Mouse (Mus musculus) testis, adult 2 months (tissue): ENCODE results near the gene Gcnt4.

Experiments used
- CTCF ChIP-seq: fragments of 200-500 bp; IDR thresholded peaks from 2 replicates; pipeline ENCODE4 v1.5.1; 2012; ENCODE audit warnings: low read depth, mild to moderate bottlenecking, inconsistent platforms, low read length, moderate library complexity; ENCODE audit not compliant: control insufficient read depth, insufficient read depth, insufficient replicate concordance
- POLR2A ChIP-seq: fragments of 200-500 bp; IDR thresholded peaks from 2 replicates; pipeline ENCODE4 v1.6.1; 2012; ENCODE audit warnings: low read depth, mild to moderate bottlenecking, inconsistent platforms, low read length, moderate library complexity; ENCODE audit not compliant: control insufficient read depth

GRCm38 (mm10) chr13:96997080-96997479 lies 72.6 kb downstream of the Gcnt4 start:
- TF ChIP-seq CTCF: no peak
- no peak for TF ChIP-seq POLR2A
